Mouse (Mus musculus) forebrain, embryonic 10.5 days (tissue): ENCODE measurements around the gene Htr3b. TPM values are rescaled to one million over a fixed set of nuclear protein-coding genes. Genes with fewer than 3 reads are reported as not detected.

ENCODE experiments used
- DNase-seq: peaks from one replicate; pipeline ENCODE4 v3.0.0-alpha.2; 2017; ENCODE audit warnings: low spot score; ENCODE audit errors: extremely low spot score
- H3K27ac ChIP-seq: fragments of 300-500 bp; sonication (generic); 2 replicates; pipeline ENCODE4 v1.5.1; 2016; ENCODE audit warnings: mild to moderate bottlenecking
- H3K27me3 ChIP-seq: fragments of 300-500 bp; sonication (generic); 2 replicates; pipeline ENCODE4 v1.6.1; 2016; ENCODE audit warnings: mild to moderate bottlenecking; ENCODE audit not compliant: poor library complexity, severe bottlenecking
- H3K36me3 ChIP-seq: fragments of 300-500 bp; sonication (generic); replicated peaks from 2 replicates; pipeline ENCODE4 v1.6.1; 2016; ENCODE audit warnings: mild to moderate bottlenecking, moderate library complexity
- H3K4me1 ChIP-seq: fragments of 300-500 bp; sonication (generic); 2 replicates; pipeline ENCODE4 v1.6.1; 2016
- H3K4me3 ChIP-seq: fragments of 300-500 bp; sonication (generic); 2 replicates; pipeline ENCODE4 v1.5.1; 2016; ENCODE audit warnings: mild to moderate bottlenecking, moderate library complexity
- H3K9me3 ChIP-seq: fragments of 300-500 bp; sonication (generic); 2 replicates; pipeline ENCODE4 v1.6.1; 2016; ENCODE audit warnings: mild to moderate bottlenecking, moderate library complexity
- WGBS: fragments of 180-500 bp; shearing (Covaris S2); methylation state at CpG from one replicate; pipeline ENCODE4 v1.1.7; 2016; 5-methylcytosine and 5-hydroxymethylcytosine counted together
- polyA plus RNA-seq: library from polyadenylated mRNA; unstranded; fragments of >200 nt; fragmentation: Nextera tagmentation; extraction: Ambion mirVana; gene quantifications from 2 replicates; pipeline ENCODE4 v1.2.1, GENCODE M21; 2016

The Htr3b gene
- polyA plus RNA-seq, 1 experiment from 2014 or later, result 1.8 TPM

DNA sequence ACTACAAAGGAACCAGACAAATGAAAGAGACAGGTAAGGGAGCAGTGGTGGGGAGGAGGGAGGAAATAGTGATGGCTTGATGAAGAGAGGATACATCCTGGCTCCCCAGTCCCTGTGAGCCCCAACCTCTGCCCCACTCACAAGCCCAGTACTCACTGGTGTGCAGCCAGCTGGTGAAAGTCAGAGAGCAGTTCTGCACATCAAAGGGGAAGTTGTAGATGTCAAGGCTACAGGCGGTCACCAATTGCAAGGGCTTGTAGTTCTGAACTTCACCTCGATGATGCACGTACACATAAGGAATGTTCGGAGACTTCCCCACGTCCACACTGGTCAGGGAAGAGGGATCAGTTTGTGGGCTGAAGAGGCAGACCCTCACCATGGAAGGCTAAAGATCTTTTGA lies 60.4 kb downstream of the Htr3b start:
- WGBS, result 91% methylated on average over 5 of the region's 5 CpGs
- Histone ChIP-seq H3K27ac (no peak overlapping the region), H3K36me3 (no peaks in the 10 kb centered on the region), H3K9me3 (no peaks in the 10 kb centered on the region), H3K4me1 (0 out of 2 replicates have a peak, but pooled peaks cover 3% of the 10 kb centered on the region), H3K27me3 (peaks cover 13% of the 10 kb centered on the region), H3K4me3 (no peak overlapping the region)
- no peak for DNase-seq

DNA sequence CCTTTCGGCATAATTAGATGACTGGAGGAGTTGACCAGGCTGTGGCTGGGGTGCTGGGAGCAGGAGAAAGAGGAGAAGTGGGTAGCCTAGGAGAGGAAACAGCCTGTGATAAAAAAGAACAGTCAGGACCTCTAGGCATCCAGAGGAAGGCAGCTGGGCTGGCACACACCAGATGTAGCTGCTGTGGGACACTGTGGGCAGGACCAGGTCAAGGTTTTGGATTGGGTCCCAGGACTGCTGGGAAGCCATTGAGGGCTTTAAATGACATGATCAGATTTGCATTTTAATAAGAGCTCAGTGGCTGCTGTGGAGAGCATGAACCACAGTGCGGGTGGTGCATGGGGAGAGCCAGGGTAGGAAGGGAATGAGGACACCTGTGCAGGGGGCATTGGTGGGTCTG lies 61.0 kb downstream of the Htr3b start:
- no peaks in the 10 kb centered on the region for H3K36me3 ChIP-seq
- H3K27me3 ChIP-seq, result peaks cover 13% of the 10 kb centered on the region; the same call in 1 of the 2 replicates
- no peaks in the 10 kb centered on the region for H3K9me3 ChIP-seq
- H3K27ac ChIP-seq, result no peak overlapping the region
- no peak overlapping the region for H3K4me3 ChIP-seq
- no peak for DNase-seq
- WGBS, result 76% methylated on average over 2 of the region's 2 CpGs
- 0 out of 2 replicates have a peak, but pooled peaks cover 3% of the 10 kb centered on the region for H3K4me1 ChIP-seq

DNA sequence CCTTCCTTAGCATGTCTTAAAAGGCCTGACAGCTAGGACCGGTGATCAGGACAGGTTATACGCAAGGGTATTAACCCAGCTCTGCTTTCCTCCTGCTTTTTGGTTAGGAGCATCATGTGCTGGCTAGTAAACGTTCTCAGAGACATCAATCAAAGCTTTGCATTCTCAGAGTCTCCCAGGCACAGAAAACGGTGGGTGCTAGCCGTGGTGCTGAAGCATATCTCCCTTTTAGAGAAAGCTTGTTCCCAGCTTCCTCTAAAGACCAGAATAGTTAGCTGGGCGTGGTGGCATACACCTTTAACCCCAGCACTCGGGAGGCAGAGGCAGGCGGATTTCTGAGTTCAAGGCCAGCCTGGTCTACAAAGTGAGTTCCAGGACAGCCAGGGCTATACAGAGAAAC lies 66.2 kb downstream of the Htr3b start:
- Histone ChIP-seq H3K4me3 (no peak overlapping the region), H3K27ac (no peak overlapping the region), H3K36me3 (no peaks in the 10 kb centered on the region), H3K4me1 (peaks cover 38% of the 10 kb centered on the region), H3K9me3 (no peaks in the 10 kb centered on the region), H3K27me3 (peaks cover 44% of the 10 kb centered on the region)
- peak; percentile 34 for DNase-seq
- WGBS, result 33% methylated on average over 8 of the region's 8 CpGs

DNA sequence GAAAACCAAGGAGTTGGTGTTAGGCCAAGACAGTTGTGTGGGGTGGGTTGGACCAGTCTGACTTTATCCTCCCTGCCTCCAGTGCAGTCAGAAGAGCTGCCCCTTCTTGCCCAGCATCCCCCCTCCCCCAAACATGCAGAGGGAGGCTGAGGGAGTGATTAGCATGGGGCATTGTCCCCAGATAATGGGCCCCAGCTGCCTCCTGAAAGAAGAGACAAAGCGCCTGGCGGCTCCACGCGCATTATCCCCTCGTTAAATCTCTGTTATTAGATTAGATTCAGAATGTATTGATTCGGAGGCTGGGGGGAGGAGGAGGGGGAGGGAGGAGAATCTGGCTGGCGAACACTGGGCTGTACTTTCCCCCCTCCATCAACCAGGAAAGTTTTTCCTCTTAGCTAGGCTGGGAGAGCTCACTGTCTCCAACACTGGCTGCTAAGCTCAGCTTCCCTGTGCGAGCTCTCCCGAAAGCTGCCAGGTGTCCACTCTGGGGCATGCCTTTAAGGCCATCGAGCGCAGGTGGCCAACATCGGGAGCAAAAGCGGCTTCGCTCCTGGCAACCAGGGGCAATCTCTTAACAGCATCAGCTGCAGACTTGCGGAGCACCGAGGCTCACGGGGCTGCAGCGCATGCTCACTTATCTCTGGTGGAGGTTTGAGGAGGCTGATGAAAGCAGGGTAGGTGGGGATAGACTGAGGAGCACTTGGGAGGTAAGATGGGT lies 68.8 kb downstream of the Htr3b start:
- Histone ChIP-seq H3K4me3 (peak overlapping the region; percentile 46), H3K27ac (peak overlapping the region; percentile 89), H3K27me3 (peaks cover 53% of the 10 kb centered on the region), H3K36me3 (no peaks in the 10 kb centered on the region), H3K9me3 (no peaks in the 10 kb centered on the region), H3K4me1 (peaks cover 40% of the 10 kb centered on the region)
- 6% methylated on average over 18 of the region's 18 CpGs for WGBS
- peak; percentile 83 for DNase-seq

DNA sequence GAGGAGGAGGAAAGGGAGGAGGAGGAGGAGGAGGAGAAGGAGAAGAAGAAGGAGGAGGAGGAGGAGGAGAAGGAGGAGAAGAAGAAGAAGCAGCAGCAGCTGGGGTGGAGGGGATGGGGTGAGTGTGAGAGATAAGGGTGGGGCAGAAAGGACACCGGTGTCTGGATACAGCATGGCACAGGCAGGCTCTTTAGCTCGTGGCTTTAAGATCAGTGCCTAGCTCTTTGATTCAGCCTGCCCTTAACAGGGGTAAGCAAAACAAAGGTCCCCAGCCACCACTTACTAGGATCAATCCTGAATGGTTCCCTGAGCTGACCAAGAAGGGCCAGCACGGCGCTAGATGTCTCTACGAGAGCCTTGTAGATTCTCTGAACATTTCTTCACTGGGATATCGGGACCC lies 70.0 kb downstream of the Htr3b start:
- H3K36me3 ChIP-seq, result no peaks in the 10 kb centered on the region
- no peak for DNase-seq
- no peaks in the 10 kb centered on the region for H3K9me3 ChIP-seq
- peaks cover 40% of the 10 kb centered on the region for H3K4me1 ChIP-seq
- H3K27ac ChIP-seq, result peak overlapping the region; percentile 89
- 51% methylated on average over 6 of the region's 6 CpGs for WGBS
- H3K4me3 ChIP-seq, result no peak overlapping the region
- peaks cover 53% of the 10 kb centered on the region for H3K27me3 ChIP-seq

DNA sequence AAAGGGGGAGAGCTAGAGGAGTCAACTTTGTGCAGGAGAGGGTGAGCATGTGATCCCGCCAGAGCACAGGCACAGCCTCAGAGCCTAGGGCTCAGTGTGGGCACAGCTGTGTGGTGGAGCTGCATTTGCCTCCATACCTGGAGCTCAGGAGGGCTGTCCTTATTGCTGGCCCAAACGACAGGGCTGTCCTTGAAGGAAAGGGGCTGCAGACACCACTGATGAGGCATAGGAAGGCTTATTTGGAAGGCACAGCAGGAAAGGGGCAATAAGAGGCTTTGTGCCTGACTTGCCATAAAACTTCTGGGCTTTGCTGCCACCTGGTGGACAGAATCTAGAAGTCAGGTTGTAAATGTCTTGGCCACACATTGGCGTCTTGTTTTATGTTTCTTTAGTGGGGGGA lies 70.8 kb downstream of the Htr3b start:
- no peak overlapping the region for H3K4me3 ChIP-seq
- DNase-seq, result peak; percentile 80
- H3K27ac ChIP-seq, result peak overlapping the region; percentile 89
- no peaks in the 10 kb centered on the region for H3K36me3 ChIP-seq
- H3K4me1 ChIP-seq, result peaks cover 40% of the 10 kb centered on the region
- peaks cover 51% of the 10 kb centered on the region for H3K27me3 ChIP-seq
- WGBS, result 26% methylated on average over 3 of the region's 3 CpGs
- no peaks in the 10 kb centered on the region for H3K9me3 ChIP-seq

DNA sequence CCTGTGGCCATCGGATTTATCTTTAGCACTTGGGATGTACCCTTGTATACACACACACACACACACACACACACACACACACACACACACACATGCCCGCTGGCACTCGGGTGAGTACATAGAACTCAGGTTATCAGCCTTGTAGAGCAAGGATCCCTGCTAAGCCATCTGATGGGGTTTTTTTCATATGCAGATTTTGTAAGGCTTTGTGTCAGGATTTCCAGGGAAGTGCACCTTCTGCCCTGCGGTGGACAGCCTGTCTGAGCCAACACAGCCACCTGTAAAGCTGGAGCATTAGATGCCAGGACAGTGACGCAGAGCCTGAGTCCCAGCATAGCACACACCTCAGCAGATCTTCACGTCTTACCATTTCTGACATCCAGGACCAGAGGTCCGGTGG lies 75.7 kb downstream of the Htr3b start:
- Histone ChIP-seq H3K4me1 (peaks cover 11% of the 10 kb centered on the region), H3K4me3 (no peak overlapping the region), H3K36me3 (no peaks in the 10 kb centered on the region), H3K27ac (no peak overlapping the region), H3K9me3 (no peaks in the 10 kb centered on the region), H3K27me3 (peaks cover 13% of the 10 kb centered on the region; the same call in 1 of the 2 replicates)
- WGBS, result 85% methylated on average over 7 of the region's 7 CpGs
- DNase-seq, result no peak

Other genes with a start within 250 kb of the Htr3b start
- 27.0 and 29.1 TPM in 2 replicates for gene Zbtb16, start 128.8 kb downstream of the Htr3b start, polyA plus RNA-seq
- gene Htr3a, start 53.9 kb downstream of the Htr3b start, polyA plus RNA-seq, result 0.55 and 0.73 TPM in 2 replicates
- gene Usp28, start 20.4 kb upstream of the Htr3b start, polyA plus RNA-seq, result 56.2 and 56.4 TPM in 2 replicates
- 60.5 and 61.9 TPM in 2 replicates for gene Zw10, start 90.6 kb upstream of the Htr3b start, polyA plus RNA-seq
- gene Tmprss5, start 116.3 kb upstream of the Htr3b start, polyA plus RNA-seq, result 0.71 and 0.76 TPM in 2 replicates